43 mouse cellular contexts compared by ENCODE assay signal in the genomic region with DNA sequence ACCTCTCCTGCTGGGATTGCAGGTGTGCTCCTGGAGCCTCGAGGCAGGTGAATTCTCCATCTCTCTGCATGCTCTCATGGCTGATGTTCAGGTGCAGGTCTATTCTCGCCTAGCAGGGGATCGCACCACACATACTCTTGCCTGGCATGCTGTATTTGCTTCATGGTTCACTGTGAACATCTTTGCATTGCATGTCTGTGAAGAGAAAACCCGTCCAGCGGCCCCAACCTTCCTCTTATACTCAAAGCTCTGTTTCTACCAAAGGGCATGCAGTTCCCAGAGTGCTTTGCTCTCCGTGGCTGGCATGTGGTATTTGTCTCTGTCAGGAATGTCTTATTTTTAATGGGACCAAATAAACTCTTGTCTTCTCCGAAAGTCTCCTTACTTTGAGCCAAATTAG. TPM values are rescaled to one million over a fixed set of nuclear protein-coding genes. Genes with fewer than 3 reads are reported as not detected.
"Had no signal": no experiment of that assay in that cellular context is flagged by ENCODE, and none has a peak within 500 bp of the region (broad histone marks: within the 10 kb centered on the region; RNA-seq: fewer than 3 reads in every experiment).

No protein-coding gene starts in this region.

- DNase-seq: left cerebral cortex, postnatal 4 days; liver; liver, embryonic 13.5 days; liver, postnatal 0 days; lung, adult 18-20 months; lung, adult 2 months; lung, embryonic 14.5 days; lung, postnatal 10 days; lung, postnatal 14 days; lung, postnatal 36 days; lung, postnatal 4 days had no signal

- H3K4me3 ChIP-seq: left cerebral cortex, adult 2 months; limb, embryonic 10.5 days; limb, embryonic 12.5 days; limb, embryonic 13.5 days; limb, embryonic 15.5 days; liver, embryonic 12.5 days; liver, embryonic 13.5 days; liver, embryonic 15.5 days; lung, embryonic 15.5 days; megakaryocyte, embryonic 14.5 days; midbrain, embryonic 10.5 days; midbrain, embryonic 12.5 days; midbrain, embryonic 13.5 days; midbrain, embryonic 15.5 days; myocyte had no signal

- H3K9ac ChIP-seq: limb, embryonic 12.5 days; limb, embryonic 13.5 days; limb, embryonic 15.5 days; liver, embryonic 12.5 days; liver, embryonic 13.5 days; liver, embryonic 14.5 days; liver, embryonic 15.5 days; liver, postnatal 0 days; lung, embryonic 14.5 days; lung, embryonic 15.5 days; midbrain, embryonic 12.5 days; midbrain, embryonic 13.5 days; midbrain, embryonic 15.5 days had no signal

- H3K4me2 ChIP-seq: limb, embryonic 12.5 days; limb, embryonic 13.5 days; limb, embryonic 15.5 days; liver, embryonic 11.5 days; liver, embryonic 12.5 days; liver, embryonic 13.5 days; liver, embryonic 15.5 days; lung, embryonic 14.5 days; lung, embryonic 15.5 days; midbrain, embryonic 12.5 days; midbrain, embryonic 13.5 days; midbrain, embryonic 15.5 days had no signal

- H3K9me3 ChIP-seq: limb, embryonic 12.5 days; limb, embryonic 15.5 days; liver, embryonic 12.5 days; liver, embryonic 13.5 days; liver, embryonic 15.5 days; lung, embryonic 15.5 days; midbrain, embryonic 10.5 days; midbrain, embryonic 12.5 days; midbrain, embryonic 13.5 days; midbrain, embryonic 15.5 days had no signal

- H3K36me3 ChIP-seq: limb, embryonic 10.5 days; limb, embryonic 12.5 days; limb, embryonic 13.5 days; limb, embryonic 15.5 days; liver, embryonic 12.5 days; liver, embryonic 13.5 days; liver, embryonic 15.5 days; lung, embryonic 15.5 days; midbrain, embryonic 10.5 days; midbrain, embryonic 12.5 days; midbrain, embryonic 13.5 days; midbrain, embryonic 15.5 days had no signal

- ATAC-seq: liver, embryonic 12.5 days; liver, postnatal 0 days; lung, postnatal 0 days; midbrain, embryonic 13.5 days; midbrain, embryonic 15.5 days; midbrain, embryonic 16.5 days had no signal

- H3K4me1 ChIP-seq: limb, embryonic 10.5 days; limb, embryonic 12.5 days; limb, embryonic 13.5 days; limb, embryonic 15.5 days; liver, embryonic 12.5 days; liver, embryonic 13.5 days; liver, embryonic 15.5 days; lung, embryonic 15.5 days; midbrain, embryonic 10.5 days; midbrain, embryonic 12.5 days; midbrain, embryonic 13.5 days; midbrain, embryonic 15.5 days had no signal

- H3K27ac ChIP-seq: left cerebral cortex, adult 2 months; limb, embryonic 10.5 days; limb, embryonic 12.5 days; limb, embryonic 13.5 days; limb, embryonic 15.5 days; liver, embryonic 12.5 days; liver, embryonic 13.5 days; liver, embryonic 14.5 days; liver, embryonic 15.5 days; lung, embryonic 15.5 days; macrophage; midbrain, embryonic 10.5 days; midbrain, embryonic 12.5 days; midbrain, embryonic 13.5 days; midbrain, embryonic 15.5 days had no signal

RNA-seq across cellular contexts. Expression of a gene that starts 20.0 kb away (rescaled TPM):
- total RNA-seq: left cerebral cortex, adult 18-20 months; left cerebral cortex, adult 2 months; left cerebral cortex, adult 8-10 months; left cerebral cortex, postnatal 10 days; left cerebral cortex, postnatal 14 days; left cerebral cortex, postnatal 25 days; left cerebral cortex, postnatal 36 days; left cerebral cortex, postnatal 4 days; liver, adult 2 months; megakaryocyte progenitor cell, adult 5-6 weeks; megakaryocyte, adult 5-6 weeks; megakaryocyte-erythroid progenitor cell, adult 5-6 weeks; midbrain, postnatal 0 days; monocyte, adult 5-6 weeks had no signal
- polyA plus RNA-seq: liver, embryonic 12.5 days; liver, embryonic 13.5 days; liver, embryonic 15.5 days; liver, postnatal 0 days; lung, adult 2 months; lung, embryonic 14.5 days; lung, embryonic 15.5 days; lung, embryonic 16.5 days; lung, postnatal 0 days; macrophage; midbrain, embryonic 15.5 days; midbrain, embryonic 16.5 days; midbrain, postnatal 0 days; myocyte had no signal
